Mouse (Mus musculus): ENCODE results near the gene Clmn.

Clmn gene

GRCm38 (mm10) chr12:104817172-104817866, 47.6 kb downstream of the Clmn start:
- no peak for DNase-seq (ENCODE audit: low spot score in 2 of 2)

- no peak for DNase-seq (ENCODE audit: low spot score in 2 of 2)
These were observed 50.6 kb downstream of the Clmn start for GRCm38 (mm10) chr12:104814291-104814690.

- no peak for DNase-seq (ENCODE audit: low spot score in 2 of 2)
These were observed 51.1 kb downstream of the Clmn start for GRCm38 (mm10) chr12:104813762-104814161.

- DNase-seq (ENCODE audit: low spot score in 2 of 2) = no peak
These were observed 52.2 kb downstream of the Clmn start for GRCm38 (mm10) chr12:104812711-104813110.

- DNase-seq (ENCODE audit: low spot score in 2 of 2) = no peak
These were observed 53.9 kb downstream of the Clmn start for GRCm38 (mm10) chr12:104810923-104811443.

- DNase-seq (ENCODE audit: low spot score in 2 of 2) = no peak
These were observed 56.3 kb downstream of the Clmn start for GRCm38 (mm10) chr12:104808421-104809067.

GRCm38 (mm10) chr12:104806680-104807375, 58.0 kb downstream of the Clmn start:
- no peak for DNase-seq (ENCODE audit: low spot score in 2 of 2)

- DNase-seq (ENCODE audit: low spot score in 2 of 2) = no peak
These were observed 63.2 kb downstream of the Clmn start for GRCm38 (mm10) chr12:104801494-104802260.

GRCm38 (mm10) chr12:104799365-104799764, 65.5 kb downstream of the Clmn start:
- no peak for DNase-seq (ENCODE audit: low spot score in 2 of 2)

- DNase-seq (ENCODE audit: low spot score in 2 of 2) = no peak
These were observed 67.0 kb downstream of the Clmn start for GRCm38 (mm10) chr12:104797905-104798304.

- DNase-seq (ENCODE audit: low spot score in 2 of 2) = no peak
These were observed 68.1 kb downstream of the Clmn start for GRCm38 (mm10) chr12:104796635-104797378.

GRCm38 (mm10) chr12:104794957-104795356, 69.9 kb downstream of the Clmn start:
- no peak for DNase-seq (ENCODE audit: low spot score in 2 of 2)

GRCm38 (mm10) chr12:104793486-104793885, 71.4 kb downstream of the Clmn start:
- DNase-seq (ENCODE audit: low spot score in 2 of 2) = no peak

GRCm38 (mm10) chr12:104777603-104778002, 87.3 kb downstream of the Clmn start:
- DNase-seq (ENCODE audit: low spot score in 2 of 2) = no peak

GRCm38 (mm10) chr12:104771941-104772340, 92.9 kb downstream of the Clmn start:
- no peak for DNase-seq (ENCODE audit: low spot score in 2 of 2)

- no peak for DNase-seq (ENCODE audit: low spot score in 2 of 2)
These were observed 95.6 kb downstream of the Clmn start for GRCm38 (mm10) chr12:104769201-104769785.

GRCm38 (mm10) chr12:104767183-104767582, 97.7 kb downstream of the Clmn start:
- DNase-seq (ENCODE audit: low spot score in 2 of 2) = no peak

GRCm38 (mm10) chr12:104765761-104766160, 99.1 kb downstream of the Clmn start:
- peak in 1 of 2 experiments; percentile 35 for DNase-seq (ENCODE audit: low spot score in 2 of 2)

- no peak for DNase-seq (ENCODE audit: low spot score in 2 of 2)
These were observed 99.8 kb downstream of the Clmn start for GRCm38 (mm10) chr12:104765116-104765515.

- no peak for DNase-seq (ENCODE audit: low spot score in 2 of 2)
These were observed 101.0 kb downstream of the Clmn start for GRCm38 (mm10) chr12:104763918-104764317.

- no peak for DNase-seq (ENCODE audit: low spot score in 2 of 2)
These were observed 103.5 kb downstream of the Clmn start for GRCm38 (mm10) chr12:104761411-104761810.
